Mouse (Mus musculus) neural tube, embryonic 12.5 days (tissue): ENCODE results near the gene Zfp334. TPM values are rescaled to one million over a fixed set of nuclear protein-coding genes. Genes with fewer than 3 reads are reported as not detected.

Source experiments
- ATAC-seq: fragments of 200-750 bp; cut with Nextera tagmentation; 2 replicates; pipeline ENCODE4 v1.8.0; 2017; ENCODE audit warnings: low read depth, mild to moderate bottlenecking, moderate TSS enrichment, moderate library complexity; ENCODE audit not compliant: low FRiP score
- H3K27ac ChIP-seq: fragments of 300-500 bp; sonication (generic); 2 replicates; pipeline ENCODE4 v1.5.1; 2016
- H3K27me3 ChIP-seq: fragments of 300-500 bp; sonication (generic); replicated peaks from 2 replicates; pipeline ENCODE4 v1.6.1; 2016; ENCODE audit warnings: mild to moderate bottlenecking
- H3K36me3 ChIP-seq: fragments of 300-500 bp; sonication (generic); 2 replicates; pipeline ENCODE4 v1.6.1; 2016; ENCODE audit warnings: mild to moderate bottlenecking
- H3K4me1 ChIP-seq: fragments of 300-500 bp; sonication (generic); 2 replicates; pipeline ENCODE4 v1.6.1; 2016
- H3K4me2 ChIP-seq: fragments of 300-500 bp; sonication (generic); replicated peaks from 2 replicates; pipeline ENCODE4 v1.6.1; 2016; ENCODE audit warnings: mild to moderate bottlenecking
- H3K4me3 ChIP-seq: fragments of 300-500 bp; sonication (generic); 2 replicates; pipeline ENCODE4 v1.5.1; 2016
- H3K9ac ChIP-seq: fragments of 300-500 bp; sonication (generic); 2 replicates; pipeline ENCODE4 v1.6.1; 2016; ENCODE audit warnings: mild to moderate bottlenecking
- H3K9me3 ChIP-seq: fragments of 300-500 bp; sonication (generic); 2 replicates; pipeline ENCODE4 v1.6.1; 2016; ENCODE audit warnings: mild to moderate bottlenecking
- WGBS: fragments of 180-500 bp; shearing (Covaris S2); methylation state at CpG from one replicate; pipeline ENCODE4 v1.1.7; 2016; 5-methylcytosine and 5-hydroxymethylcytosine counted together
- polyA plus RNA-seq: library from polyadenylated mRNA; unstranded; fragments of >200 nt; fragmentation: Nextera tagmentation; extraction: Ambion mirVana; gene quantifications from 2 replicates; pipeline ENCODE4 v1.2.1, GENCODE M21; 2016

Gene Zfp334
- polyA plus RNA-seq, 1 experiment from 2014 or later: 18.8 TPM

DNA sequence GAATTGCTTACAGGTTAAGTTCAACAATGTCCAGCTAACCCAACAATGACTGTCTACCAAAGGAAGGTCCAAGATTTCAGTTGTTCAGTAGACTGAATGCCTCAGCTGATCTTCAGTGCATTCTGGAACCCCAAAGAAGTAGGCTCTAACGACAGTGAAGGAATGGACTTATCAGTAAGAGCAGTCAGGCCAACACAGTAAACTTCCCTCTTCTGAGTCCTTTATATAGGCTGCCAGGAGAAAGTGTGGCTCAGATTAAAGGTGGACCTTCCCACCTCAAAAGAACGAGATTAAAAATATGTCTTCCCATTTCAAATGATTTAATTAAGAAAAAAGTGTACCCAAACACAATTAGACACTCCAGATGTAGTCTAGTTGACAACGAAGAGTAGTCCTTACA lies 17.7 kb downstream of the Zfp334 start:
- WGBS: 84% methylated on average over 3 of the region's 3 CpGs
- ATAC-seq: no peak
- peaks cover 15% of the 10 kb centered on the region for H3K4me1 ChIP-seq

DNA sequence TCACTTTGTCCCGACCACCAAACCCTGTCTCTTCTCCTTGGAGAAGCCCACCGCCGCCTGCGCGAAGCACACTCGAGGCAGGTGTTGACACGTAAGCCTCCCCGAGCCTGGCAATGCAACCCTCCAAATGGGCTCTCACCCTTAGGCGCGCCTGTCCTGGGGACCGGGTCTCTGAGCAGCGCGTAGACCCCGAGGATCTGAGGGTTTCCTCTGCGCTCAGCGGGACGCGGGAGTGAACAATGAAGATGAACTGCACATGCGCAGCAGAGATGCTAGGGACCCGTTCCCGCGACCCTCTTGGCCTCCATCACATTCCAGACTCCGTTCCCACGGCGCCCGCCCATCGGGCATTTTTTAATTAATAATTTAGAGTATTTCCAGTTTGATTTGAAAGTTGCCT lies 19.6 kb downstream of the Zfp334 start, which contains the start of gene Zfp663:
Gene Zfp663 (minus strand): TSS at position 234 of the 400 bp plus-strand sequence.
- ATAC-seq: peak; percentile 23; the same call in 1 of the 2 replicates
- peaks cover 23% of the 10 kb centered on the region for H3K4me1 ChIP-seq
- H3K27ac ChIP-seq: 0 out of 2 replicates have a peak within 1 kb of the TSS, but pooled peaks have one; percentile 39
- H3K4me2 ChIP-seq: peak within 1 kb of the TSS; percentile 75
- H3K4me3 ChIP-seq: peak within 1 kb of the TSS; percentile 44
- no peaks in the 10 kb centered on the region; the same call in 1 of the 2 replicates for H3K27me3 ChIP-seq
- WGBS: 0% methylated on average over 27 of the region's 27 CpGs
- no peaks in the 10 kb centered on the region for H3K36me3 ChIP-seq
- H3K9me3 ChIP-seq: no peaks in the 10 kb centered on the region
- peak within 1 kb of the TSS; percentile 71 for H3K9ac ChIP-seq

More for the DNA sequence above, 17.7 kb downstream of the Zfp334 start:
- Histone ChIP-seq H3K36me3 (peaks cover 12% of the 10 kb centered on the region), H3K9me3 (no peaks in the 10 kb centered on the region), H3K27ac (no peak overlapping the region), H3K4me3 (no peak overlapping the region), H3K9ac (no peak overlapping the region), H3K27me3 (no peaks in the 10 kb centered on the region), H3K4me2 (no peak overlapping the region)

DNA sequence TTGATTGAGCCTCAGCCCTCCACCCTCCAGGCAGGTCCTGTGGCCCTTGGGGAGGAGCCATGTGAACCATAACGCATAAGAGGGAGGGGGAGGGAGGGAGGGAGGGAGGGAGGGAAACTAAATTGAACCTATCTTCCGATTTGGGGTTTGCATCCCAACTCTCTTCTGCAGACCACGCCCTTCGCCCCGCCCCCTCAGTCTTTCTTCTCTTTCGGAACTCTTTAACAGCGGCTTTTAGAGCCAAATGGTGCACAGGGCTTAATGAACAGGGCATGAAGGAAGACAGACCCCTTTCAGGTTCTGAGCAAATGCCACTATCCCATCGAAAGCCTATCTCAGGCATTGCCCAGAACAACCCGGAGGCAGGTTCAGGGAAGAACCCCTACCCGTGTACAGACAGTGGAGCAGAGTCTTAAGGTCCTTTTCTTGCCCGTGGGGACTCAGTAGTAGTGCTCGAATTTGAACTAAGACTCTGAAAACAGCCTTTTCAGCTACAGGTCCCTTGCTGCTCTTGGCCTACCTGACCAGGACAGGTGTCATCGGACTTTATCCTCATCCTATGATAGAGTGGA lies 20.1 kb downstream of the Zfp334 start:
- 1% methylated on average over 13 of the region's 13 CpGs for WGBS
- ATAC-seq: peak; percentile 34; the same call in 1 of the 2 replicates

DNA sequence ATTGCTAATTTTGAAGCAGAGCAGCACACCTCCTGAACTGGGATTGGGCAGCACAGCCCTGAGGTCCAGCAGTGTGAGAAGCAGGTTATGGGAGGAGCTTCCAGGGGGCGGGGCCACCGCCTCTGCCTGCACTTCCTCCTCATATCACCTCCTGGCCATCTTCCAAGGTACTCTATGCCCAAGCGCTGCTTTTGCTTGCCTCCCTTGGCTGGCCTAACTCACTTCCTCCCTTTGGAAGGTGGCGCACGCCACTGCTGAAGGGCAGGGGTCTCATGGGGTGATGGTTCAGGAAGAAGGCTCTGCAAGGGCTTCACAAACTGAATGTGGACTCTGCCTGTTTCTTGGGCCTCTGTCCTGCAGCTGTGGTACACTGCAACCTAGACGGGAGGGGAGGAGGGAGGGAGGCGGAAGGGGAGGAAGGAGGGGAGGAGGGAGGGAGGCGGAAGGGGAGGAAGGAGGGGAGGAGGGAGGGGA lies 21.0 kb downstream of the Zfp334 start:
- Histone ChIP-seq H3K4me3 (peak overlapping the region; percentile 16; the same call in 1 of the 2 replicates), H3K9ac (peak overlapping the region; percentile 48; the same call in 1 of the 2 replicates), H3K27me3 (no peaks in the 10 kb centered on the region; the same call in 1 of the 2 replicates), H3K9me3 (no peaks in the 10 kb centered on the region), H3K4me2 (peak overlapping the region; percentile 75), H3K4me1 (peaks cover 23% of the 10 kb centered on the region), H3K27ac (no peak overlapping the region), H3K36me3 (no peaks in the 10 kb centered on the region)
- 8% methylated on average over 6 of the region's 8 CpGs for WGBS
- ATAC-seq: no peak; the same call in 1 of the 2 replicates

More for the DNA sequence above, 20.1 kb downstream of the Zfp334 start:
- Histone ChIP-seq H3K27me3 (no peaks in the 10 kb centered on the region; the same call in 1 of the 2 replicates), H3K4me3 (peak overlapping the region; percentile 44), H3K9ac (peak overlapping the region; percentile 71), H3K36me3 (no peaks in the 10 kb centered on the region), H3K27ac (0 out of 2 replicates have a peak overlapping the region, but pooled peaks have one; percentile 39), H3K9me3 (no peaks in the 10 kb centered on the region), H3K4me1 (peaks cover 23% of the 10 kb centered on the region), H3K4me2 (peak overlapping the region; percentile 75)

DNA sequence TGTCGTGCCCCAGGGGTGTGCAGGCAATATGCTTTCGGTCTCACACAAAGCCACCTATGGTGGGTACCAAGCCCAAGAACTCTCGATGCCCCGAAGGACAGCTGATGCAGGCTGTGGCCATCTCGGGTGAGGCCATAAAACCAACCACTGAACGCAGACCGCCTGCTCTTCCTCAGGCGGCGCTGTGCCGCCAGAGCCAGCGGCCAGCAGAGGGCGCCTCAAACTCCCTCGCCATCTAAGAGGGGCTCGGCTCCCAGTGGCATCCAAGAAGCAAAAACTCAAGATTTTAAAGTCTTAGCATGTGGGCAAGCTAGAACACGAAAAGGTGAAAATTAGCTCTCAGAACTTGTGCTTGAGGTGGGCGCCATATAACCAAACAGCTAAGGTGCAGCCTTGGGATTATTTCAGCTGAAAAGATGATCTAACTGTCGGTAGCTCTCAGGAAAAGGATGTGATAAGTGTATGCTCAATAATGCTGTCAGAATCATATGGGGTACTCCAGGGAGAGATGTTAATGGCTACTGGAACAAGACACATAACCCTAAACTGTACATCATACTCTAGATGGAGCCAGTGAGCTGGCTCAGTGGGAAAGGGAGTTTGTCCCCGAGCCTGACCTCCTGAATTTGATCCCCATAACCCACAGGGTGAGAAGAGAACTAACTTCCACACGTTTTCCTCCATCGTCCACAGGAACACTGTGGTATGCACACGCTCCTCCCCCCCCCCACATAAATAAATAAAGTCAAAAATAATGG lies 23.5 kb downstream of the Zfp334 start:
- Histone ChIP-seq H3K9ac (no peak overlapping the region), H3K4me3 (no peak overlapping the region), H3K4me1 (peaks cover 23% of the 10 kb centered on the region), H3K27ac (no peak overlapping the region), H3K9me3 (no peaks in the 10 kb centered on the region), H3K27me3 (no peaks in the 10 kb centered on the region; the same call in 1 of the 2 replicates), H3K4me2 (peak overlapping the region; percentile 42), H3K36me3 (no peaks in the 10 kb centered on the region)
- WGBS: 13% methylated on average over 21 of the region's 21 CpGs
- no peak for ATAC-seq

DNA sequence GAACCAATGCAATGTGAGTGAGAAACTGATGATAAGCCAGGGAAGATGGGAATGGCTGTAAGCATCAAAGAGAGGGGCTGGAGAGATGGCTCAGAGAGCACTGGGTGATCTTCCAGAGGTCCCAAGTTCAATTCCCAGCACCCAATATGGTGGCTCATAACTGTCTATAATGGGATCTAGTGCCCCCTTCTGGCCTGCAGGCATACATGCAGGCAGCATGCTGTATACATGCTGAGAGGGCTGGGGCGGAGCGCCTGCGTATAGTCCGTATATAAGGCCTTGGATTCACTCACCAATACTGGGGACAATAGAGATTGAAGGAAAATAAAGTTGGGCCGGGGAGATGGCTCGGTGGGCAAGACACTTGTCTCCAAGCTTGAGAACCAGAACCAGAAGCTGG lies 24.8 kb downstream of the Zfp334 start:
- no peak for ATAC-seq
- WGBS: 95% methylated on average over 6 of the region's 6 CpGs
- H3K9me3 ChIP-seq: no peaks in the 10 kb centered on the region

DNA sequence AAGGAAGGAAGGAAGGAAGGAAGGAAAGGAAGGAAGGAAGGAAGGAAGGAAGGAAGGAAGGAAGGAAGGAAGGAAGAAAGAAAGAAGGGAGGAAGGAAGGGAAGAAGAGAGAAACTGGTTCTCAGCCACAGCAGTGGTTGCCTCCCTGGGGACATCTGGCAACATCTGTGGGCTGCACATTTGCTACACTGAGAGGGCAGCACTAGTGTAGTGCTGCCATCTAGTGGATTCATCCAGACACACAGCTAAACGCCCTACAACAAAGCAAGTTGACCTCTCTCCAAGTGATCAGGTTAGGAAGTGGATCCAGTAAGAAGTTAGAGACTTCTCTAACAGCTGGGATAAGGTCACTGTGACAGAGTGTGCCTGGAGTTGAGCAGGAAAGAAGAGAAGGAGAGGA lies 27.2 kb downstream of the Zfp334 start:
- H3K4me3 ChIP-seq: no peak overlapping the region
- H3K36me3 ChIP-seq: no peaks in the 10 kb centered on the region
- ATAC-seq: no peak
- 2% methylated on average over 1 of the region's 1 CpGs for WGBS
- H3K27ac ChIP-seq: no peak overlapping the region
- H3K4me1 ChIP-seq: peaks cover 8% of the 10 kb centered on the region; the same call in 1 of the 2 replicates
- no peaks in the 10 kb centered on the region; the same call in 1 of the 2 replicates for H3K27me3 ChIP-seq
- H3K4me2 ChIP-seq: no peak overlapping the region
- no peaks in the 10 kb centered on the region for H3K9me3 ChIP-seq
- no peak overlapping the region for H3K9ac ChIP-seq

More for the DNA sequence above, 24.8 kb downstream of the Zfp334 start:
- Histone ChIP-seq H3K4me1 (peaks cover 23% of the 10 kb centered on the region), H3K4me2 (no peak overlapping the region), H3K36me3 (no peaks in the 10 kb centered on the region), H3K4me3 (no peak overlapping the region), H3K9ac (no peak overlapping the region), H3K27ac (no peak overlapping the region), H3K27me3 (no peaks in the 10 kb centered on the region; the same call in 1 of the 2 replicates)

DNA sequence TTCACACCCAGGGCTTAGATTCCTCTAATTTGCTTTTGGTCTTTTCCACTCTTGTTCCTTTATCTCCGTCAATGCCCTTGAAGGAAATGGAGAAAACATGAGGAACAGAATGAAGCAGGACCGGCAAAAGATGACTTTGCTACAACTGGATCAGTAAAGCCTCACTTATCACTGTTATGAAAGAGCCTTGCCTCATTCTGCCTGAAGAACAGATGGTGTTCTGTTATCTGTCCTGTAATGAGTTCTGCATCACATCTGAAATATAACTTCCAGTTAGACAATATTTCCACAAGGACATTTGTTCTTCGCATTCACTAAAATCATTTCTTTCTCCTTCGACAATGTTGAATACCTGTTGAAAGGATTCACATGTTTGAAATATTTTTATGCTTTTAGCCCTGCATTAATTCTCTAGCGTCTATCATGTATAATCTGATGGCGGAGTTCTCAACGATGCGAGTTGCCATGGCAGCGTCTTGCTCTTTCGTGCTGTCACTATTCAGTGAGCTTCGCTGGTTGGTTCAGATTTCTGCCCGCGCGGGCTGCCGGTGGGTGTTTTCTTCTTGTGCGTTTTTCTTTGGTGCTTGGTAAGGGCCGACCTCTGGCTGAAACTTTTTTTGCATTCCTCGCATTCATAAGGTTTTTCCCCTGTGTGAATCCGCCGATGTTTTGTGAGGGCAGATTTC lies 36.1 kb downstream of the Zfp334 start:
- 93% methylated on average over 20 of the region's 20 CpGs for WGBS
- no peak overlapping the region for H3K9ac ChIP-seq
- no peak overlapping the region for H3K27ac ChIP-seq
- H3K9me3 ChIP-seq: peaks cover 25% of the 10 kb centered on the region
- H3K4me3 ChIP-seq: no peak overlapping the region
- H3K4me1 ChIP-seq: no peaks in the 10 kb centered on the region
- no peak overlapping the region for H3K4me2 ChIP-seq
- no peaks in the 10 kb centered on the region; the same call in 1 of the 2 replicates for H3K27me3 ChIP-seq
- H3K36me3 ChIP-seq: peaks cover 23% of the 10 kb centered on the region
- no peak for ATAC-seq

DNA sequence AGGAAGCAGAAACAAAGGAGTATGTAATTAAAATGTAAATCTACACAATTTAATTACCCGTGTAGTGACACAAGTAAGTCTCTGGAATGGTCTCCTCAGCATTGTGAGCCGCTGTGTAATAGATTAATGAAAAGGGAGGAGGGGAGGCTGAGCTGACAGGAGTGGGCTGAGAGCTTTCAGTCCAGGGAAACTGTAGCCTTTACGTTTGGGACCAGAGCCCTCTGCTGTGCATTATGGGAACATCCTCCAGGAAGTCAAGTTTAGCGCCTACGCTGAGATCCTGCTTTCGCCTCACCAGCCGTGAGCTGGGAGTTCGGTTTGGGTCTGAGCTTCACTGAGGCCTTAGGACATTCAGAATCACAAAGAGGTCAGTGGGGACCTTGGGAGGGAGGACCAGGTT lies 38.6 kb downstream of the Zfp334 start:
- Histone ChIP-seq H3K4me2 (no peak overlapping the region), H3K9me3 (peaks cover 25% of the 10 kb centered on the region), H3K4me3 (no peak overlapping the region), H3K27me3 (no peaks in the 10 kb centered on the region; the same call in 1 of the 2 replicates), H3K36me3 (peaks cover 23% of the 10 kb centered on the region), H3K27ac (no peak overlapping the region), H3K4me1 (no peaks in the 10 kb centered on the region), H3K9ac (no peak overlapping the region)
- ATAC-seq: peak; percentile 72; the same call in 1 of the 2 replicates
- WGBS: 23% methylated on average over 8 of the region's 8 CpGs

DNA sequence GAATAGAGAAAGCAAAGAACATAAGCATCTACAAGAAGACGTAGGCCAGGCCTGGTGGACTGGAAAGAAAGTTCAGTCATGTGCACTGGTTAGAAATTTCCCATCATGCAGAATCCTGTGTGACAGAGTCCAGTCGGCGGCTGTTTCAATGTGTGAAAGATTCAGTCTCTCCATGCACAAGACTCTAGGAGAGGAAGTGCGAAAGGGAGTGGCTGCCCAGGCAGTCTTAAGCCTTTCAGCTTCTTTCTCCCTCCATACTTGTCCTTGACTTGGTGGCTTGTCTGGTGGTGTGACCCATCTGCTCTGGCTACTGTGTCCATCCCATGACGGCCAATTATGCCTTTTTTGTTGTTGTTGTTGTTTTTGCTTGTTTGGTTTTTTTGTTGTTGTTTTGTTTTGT lies 41.9 kb downstream of the Zfp334 start:
- H3K27me3 ChIP-seq: no peaks in the 10 kb centered on the region; the same call in 1 of the 2 replicates
- no peak overlapping the region for H3K27ac ChIP-seq
- 94% methylated on average over 5 of the region's 5 CpGs for WGBS
- H3K9me3 ChIP-seq: no peaks in the 10 kb centered on the region
- H3K4me3 ChIP-seq: no peak overlapping the region
- no peaks in the 10 kb centered on the region for H3K4me1 ChIP-seq
- no peak for ATAC-seq
- no peak overlapping the region for H3K9ac ChIP-seq
- no peak overlapping the region for H3K4me2 ChIP-seq
- no peaks in the 10 kb centered on the region for H3K36me3 ChIP-seq

DNA sequence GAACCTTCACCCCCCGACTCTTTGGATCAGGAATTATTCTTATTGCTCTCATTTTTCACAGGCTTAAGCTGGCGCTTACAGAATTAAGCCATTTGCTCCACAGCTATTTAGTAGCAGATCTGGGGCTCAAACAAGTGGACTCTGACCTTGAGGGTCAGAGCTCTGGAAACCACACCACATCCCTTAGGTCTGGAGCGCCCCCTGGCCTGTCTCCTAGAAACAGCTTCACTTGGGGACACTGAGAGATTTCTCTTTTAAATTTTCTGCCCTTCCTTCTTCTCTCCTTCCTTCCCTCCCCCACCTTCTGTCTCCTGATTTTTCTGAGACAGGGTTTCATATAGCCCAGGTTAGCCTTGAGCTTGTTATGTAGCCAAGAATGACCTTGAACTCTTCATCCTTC lies 50.9 kb downstream of the Zfp334 start:
- Histone ChIP-seq H3K4me3 (no peak overlapping the region), H3K4me1 (no peaks in the 10 kb centered on the region), H3K4me2 (no peak overlapping the region), H3K9me3 (no peaks in the 10 kb centered on the region), H3K9ac (no peak overlapping the region), H3K27me3 (no peaks in the 10 kb centered on the region), H3K36me3 (no peaks in the 10 kb centered on the region), H3K27ac (no peak overlapping the region)
- WGBS: 22% methylated on average over 3 of the region's 3 CpGs
- no peak for ATAC-seq
